Mouse (Mus musculus) C2C12 (cell line): ENCODE results near the gene Ecsit.

Experiments used
- CEBPB ChIP-seq: IDR thresholded peaks from one replicate; pipeline ENCODE4 v1.6.1; 2011; ENCODE audit warnings: low read depth, mild to moderate bottlenecking, control low read depth, moderate library complexity
- CTCF ChIP-seq: IDR thresholded peaks from one replicate; pipeline ENCODE4 v1.5.1; 2011; ENCODE audit not compliant: control insufficient read depth, insufficient read depth, insufficient read length
- MAX ChIP-seq: IDR thresholded peaks from one replicate; pipeline ENCODE4 v1.6.1; 2011; ENCODE audit warnings: mild to moderate bottlenecking, control low read depth
- MYOD1 ChIP-seq: IDR thresholded peaks from one replicate; pipeline ENCODE4 v1.6.1; 2011; ENCODE audit warnings: low read depth; ENCODE audit not compliant: control insufficient read depth, insufficient read length

DNA sequence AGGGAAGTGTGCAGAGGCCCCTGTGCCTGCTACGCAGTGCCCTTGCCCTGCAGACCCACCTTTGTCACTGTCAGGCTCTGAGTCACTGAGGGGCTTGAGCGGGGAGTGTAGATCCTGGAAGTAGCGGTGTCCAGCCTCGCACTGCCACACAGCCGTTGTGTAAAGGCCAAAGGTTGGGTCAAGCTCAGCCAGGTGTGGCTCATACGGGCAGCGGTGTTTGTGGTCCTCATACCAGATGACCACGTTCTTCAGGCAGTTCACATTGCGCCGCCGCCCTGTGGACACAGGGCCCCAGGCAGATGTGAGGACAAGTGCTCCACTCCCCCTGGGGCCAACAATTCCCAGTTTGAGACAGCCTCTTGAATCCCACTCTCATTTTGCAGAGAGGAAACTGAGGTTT, 19.6 kb downstream of the Ecsit start:
- no peak for TF ChIP-seq CEBPB
- TF ChIP-seq CTCF: no peak
- no peak for TF ChIP-seq MYOD1
- TF ChIP-seq MAX: no peak
